Mouse (Mus musculus) thymus, adult 18-20 months (tissue): ENCODE results near the gene Nat10.

Experiments used
- DNase-seq, 2 experiments: peaks; one replicate each; pipeline ENCODE4 v3.0.0; 2022; ENCODE audit warnings: mixed read lengths in 2 of 2

Nat10 gene

GRCm38 (mm10) chr2:103760906-103761716 is at the start of gene Nat10:
Gene Nat10, minus strand, starts transcription at chr2:103761270.
- peak; percentile 96 to 97 for DNase-seq

GRCm38 (mm10) chr2:103810412-103810811 is 49.3 kb upstream of the Nat10 start:
- no peak for DNase-seq

- no peak for DNase-seq
These were observed 47.4 kb upstream of the Nat10 start for GRCm38 (mm10) chr2:103808466-103808865.

- DNase-seq = no peak
These were observed 42.9 kb upstream of the Nat10 start for GRCm38 (mm10) chr2:103803770-103804530.

- no peak for DNase-seq
These were observed 41.4 kb upstream of the Nat10 start for GRCm38 (mm10) chr2:103802422-103802821.

- DNase-seq = peak; percentile 85 to 88
These were observed 36.5 kb upstream of the Nat10 start, which contains the start of gene Caprin1 for GRCm38 (mm10) chr2:103797491-103798009. Gene Caprin1, minus strand, starts transcription at chr2:103797649.

- DNase-seq = peak; percentile 75 to 79
These were observed 35.9 kb upstream of the Nat10 start for GRCm38 (mm10) chr2:103796861-103797466.

GRCm38 (mm10) chr2:103796211-103796860 is 35.3 kb upstream of the Nat10 start:
- peak; percentile 51 to 60 for DNase-seq

GRCm38 (mm10) chr2:103795843-103796210 is 34.8 kb upstream of the Nat10 start:
- DNase-seq = peak; percentile 69 to 74

- DNase-seq = no peak
These were observed 30.9 kb upstream of the Nat10 start for GRCm38 (mm10) chr2:103792009-103792408.

GRCm38 (mm10) chr2:103785735-103786134 is 24.7 kb upstream of the Nat10 start:
- DNase-seq = no peak

GRCm38 (mm10) chr2:103784621-103785020 is 23.6 kb upstream of the Nat10 start:
- DNase-seq = no peak

GRCm38 (mm10) chr2:103762492-103762891 is 1.4 kb upstream of the Nat10 start:
- no peak for DNase-seq

- no peak for DNase-seq
These were observed 923 bp upstream of the Nat10 start for GRCm38 (mm10) chr2:103761993-103762392.

GRCm38 (mm10) chr2:103760421-103760820 is 649 bp downstream of the Nat10 start:
- DNase-seq = no peak

- no peak for DNase-seq
These were observed 5.5 kb downstream of the Nat10 start for GRCm38 (mm10) chr2:103755458-103756085.

- no peak for DNase-seq
These were observed 6.5 kb downstream of the Nat10 start for GRCm38 (mm10) chr2:103754614-103755013.

- DNase-seq = no peak
These were observed 9.3 kb downstream of the Nat10 start for GRCm38 (mm10) chr2:103751771-103752170.

GRCm38 (mm10) chr2:103749091-103749490 is 12.0 kb downstream of the Nat10 start:
- no peak for DNase-seq

- no peak for DNase-seq
These were observed 13.2 kb downstream of the Nat10 start for GRCm38 (mm10) chr2:103747891-103748290.

GRCm38 (mm10) chr2:103746761-103747160 is 14.3 kb downstream of the Nat10 start:
- DNase-seq = no peak

- DNase-seq = no peak
These were observed 15.0 kb downstream of the Nat10 start for GRCm38 (mm10) chr2:103746096-103746495.
